Mouse (Mus musculus) spleen, postnatal 4 days (tissue): Measurements from ENCODE around the gene Kcnb1.
"Not testable (repeated sequence)": the region's sequence is repeated elsewhere in the genome, so short reads cannot be mapped to it uniquely, and the experiment has no call there.

Experiments
- DNase-seq, 2 experiments: peaks; one replicate each; pipeline ENCODE4 v3.0.0; 2022; ENCODE audit warnings: low spot score in 2 of 2

Gene Kcnb1

DNA sequence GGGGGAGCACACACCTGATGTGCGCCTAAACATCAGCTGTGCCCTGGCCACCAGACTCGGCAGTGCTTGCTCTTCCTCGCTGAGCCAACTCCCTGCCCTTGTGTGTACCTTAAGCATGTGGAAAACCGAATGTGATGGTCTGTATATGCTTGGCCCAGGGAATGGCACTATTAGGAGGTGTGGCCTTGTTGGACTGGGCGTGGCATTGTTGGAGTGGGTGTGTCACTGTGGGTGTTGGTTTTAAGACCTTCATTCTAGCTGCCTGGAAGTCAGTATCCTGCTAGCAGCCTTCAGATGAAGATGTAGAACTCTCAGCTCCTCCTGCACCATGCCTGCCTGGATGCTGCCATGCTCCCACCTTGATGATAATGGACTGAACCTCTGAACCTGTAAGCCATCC lies 14.7 kb upstream of the Kcnb1 start:
- DNase-seq, result not testable (repeated sequence)

- DNase-seq, result no peak
These were observed 13.7 kb upstream of the Kcnb1 start for GRCm38 (mm10) chr2:167203505-167204166.

- no peak for DNase-seq
These were observed 11.7 kb upstream of the Kcnb1 start for GRCm38 (mm10) chr2:167201463-167202291.

DNA sequence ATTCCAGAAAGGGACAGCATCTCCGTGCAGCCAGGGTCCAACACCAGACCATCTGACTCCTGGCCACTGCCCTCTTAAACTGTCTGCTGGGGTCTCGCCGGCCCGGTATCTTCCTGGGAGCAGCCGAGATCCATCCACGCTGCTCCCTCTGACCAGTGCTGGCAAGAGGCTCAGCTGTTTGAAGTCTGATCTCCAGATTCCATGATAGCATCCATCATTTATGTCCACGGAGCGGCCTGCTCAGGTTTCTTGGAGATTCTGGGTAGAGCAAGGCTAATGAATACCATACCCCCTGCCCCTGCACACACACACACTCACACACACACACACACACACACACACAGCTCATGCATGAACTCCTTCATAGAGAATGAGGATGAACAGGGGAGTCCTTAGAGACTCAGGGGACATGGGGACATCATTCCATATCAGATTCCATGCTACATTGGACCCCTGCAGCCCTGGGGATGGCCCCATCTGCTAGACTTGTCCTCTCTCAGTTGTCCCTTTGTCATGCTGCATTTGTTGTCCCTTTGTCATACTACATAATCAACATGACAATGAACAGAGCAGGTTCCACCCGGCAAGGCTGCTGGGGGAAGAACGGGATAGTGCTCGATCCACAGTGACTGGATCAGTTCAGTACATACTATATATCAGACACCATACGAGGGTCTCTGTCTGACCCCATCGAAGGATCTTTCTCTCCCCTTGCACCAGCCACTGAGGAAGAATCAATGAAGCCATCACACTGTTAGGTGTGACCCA lies 8.9 kb upstream of the Kcnb1 start:
- no peak for DNase-seq

- no peak for DNase-seq
These were observed 3.4 kb upstream of the Kcnb1 start for GRCm38 (mm10) chr2:167193361-167193760.

DNA sequence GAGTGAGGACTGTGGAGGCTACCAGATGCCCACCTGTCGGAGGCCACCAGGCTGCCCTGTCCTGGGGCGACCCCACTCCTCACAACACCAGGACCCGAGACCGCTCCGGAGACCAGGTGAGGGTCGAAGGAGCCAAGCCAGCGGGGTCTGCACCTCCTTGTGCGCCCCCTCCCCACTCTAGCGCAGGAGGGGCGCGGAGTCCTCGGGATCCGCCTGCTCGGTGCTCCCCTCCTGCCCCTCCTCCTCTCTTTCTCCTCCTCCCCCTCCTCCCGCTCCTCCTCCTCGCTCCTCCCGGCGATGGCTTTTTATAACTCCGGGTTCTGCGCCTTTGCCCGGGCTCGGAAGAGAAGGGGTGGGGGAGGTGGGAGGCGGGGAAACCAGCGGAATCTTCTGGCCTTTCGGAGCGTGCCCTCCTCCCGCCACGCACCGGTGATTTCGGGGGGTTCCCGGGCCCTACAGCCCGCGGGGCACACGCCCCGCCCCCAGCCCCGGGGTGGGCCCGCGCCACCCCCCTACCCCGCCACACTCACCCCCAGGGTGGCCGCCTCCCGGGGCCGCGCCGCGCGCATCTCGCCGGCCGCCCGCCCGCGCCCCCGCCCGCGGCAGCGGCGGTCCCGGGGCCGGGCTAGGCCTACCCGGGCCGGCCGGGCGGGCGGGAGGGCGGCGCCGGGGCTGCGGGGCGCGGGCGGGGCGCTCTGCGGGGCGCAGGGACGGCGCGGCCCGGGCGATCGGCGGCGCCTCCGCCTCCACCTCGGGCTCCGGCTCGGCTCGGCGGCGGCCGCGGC lies 472 bp downstream of the Kcnb1 start:
- no peak for DNase-seq

- DNase-seq, result peak; percentile 62 to 88
These were observed 1.4 kb downstream of the Kcnb1 start for GRCm38 (mm10) chr2:167188315-167189207.

- no peak for DNase-seq
These were observed 2.8 kb downstream of the Kcnb1 start for GRCm38 (mm10) chr2:167187119-167187518.

DNA sequence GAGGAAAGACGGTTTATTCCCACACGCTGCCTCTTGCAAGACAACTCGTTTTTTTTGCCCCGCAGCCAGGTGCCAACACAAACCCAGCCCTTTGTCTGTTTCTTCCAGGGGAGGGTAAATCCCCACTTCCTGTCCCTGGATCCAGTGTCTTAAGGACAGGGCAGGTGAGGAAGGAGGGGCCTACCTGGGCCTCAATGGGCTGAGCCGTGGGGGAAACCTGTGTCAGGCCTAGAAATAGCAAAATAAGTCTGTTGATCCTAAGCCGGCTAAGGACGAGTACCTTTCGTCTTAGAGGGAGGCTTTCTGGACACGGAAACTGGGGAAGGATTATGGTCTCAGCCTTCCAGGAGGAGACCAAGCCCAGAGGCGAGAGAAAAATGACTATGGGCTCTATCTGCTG lies 3.4 kb downstream of the Kcnb1 start:
- no peak for DNase-seq

DNA sequence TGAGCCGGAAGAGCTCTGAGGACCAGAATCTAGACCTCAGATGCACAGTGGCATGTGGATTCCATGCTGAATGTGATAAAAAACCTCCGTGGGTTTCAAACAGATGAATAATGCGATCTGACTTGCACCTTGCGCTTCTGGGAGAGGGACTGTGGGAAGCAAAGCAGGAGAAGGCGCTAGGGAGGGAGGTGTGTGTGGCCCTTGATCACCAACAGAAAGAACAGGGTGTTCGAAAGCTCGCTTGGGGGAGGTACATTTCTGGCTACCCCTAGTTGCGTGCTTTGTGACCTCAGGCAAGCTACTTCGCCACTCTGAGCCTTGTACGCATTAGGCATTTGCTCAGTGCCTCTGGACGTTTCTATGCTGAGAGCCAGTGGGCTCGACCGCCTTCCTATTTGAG lies 4.0 kb downstream of the Kcnb1 start:
- DNase-seq, result no peak

GRCm38 (mm10) chr2:167185432-167185831 lies 4.5 kb downstream of the Kcnb1 start:
- DNase-seq, result no peak

- no peak for DNase-seq
These were observed 8.1 kb downstream of the Kcnb1 start for GRCm38 (mm10) chr2:167181662-167182389.

- DNase-seq, result no peak
These were observed 8.9 kb downstream of the Kcnb1 start for GRCm38 (mm10) chr2:167181096-167181495.

- DNase-seq, result no peak
These were observed 10.7 kb downstream of the Kcnb1 start for GRCm38 (mm10) chr2:167179301-167179700.

- no peak for DNase-seq
These were observed 12.7 kb downstream of the Kcnb1 start for GRCm38 (mm10) chr2:167177231-167177641.

- DNase-seq, result no peak
These were observed 14.7 kb downstream of the Kcnb1 start for GRCm38 (mm10) chr2:167175284-167175683.

- no peak for DNase-seq
These were observed 16.7 kb downstream of the Kcnb1 start for GRCm38 (mm10) chr2:167173051-167173875.

DNA sequence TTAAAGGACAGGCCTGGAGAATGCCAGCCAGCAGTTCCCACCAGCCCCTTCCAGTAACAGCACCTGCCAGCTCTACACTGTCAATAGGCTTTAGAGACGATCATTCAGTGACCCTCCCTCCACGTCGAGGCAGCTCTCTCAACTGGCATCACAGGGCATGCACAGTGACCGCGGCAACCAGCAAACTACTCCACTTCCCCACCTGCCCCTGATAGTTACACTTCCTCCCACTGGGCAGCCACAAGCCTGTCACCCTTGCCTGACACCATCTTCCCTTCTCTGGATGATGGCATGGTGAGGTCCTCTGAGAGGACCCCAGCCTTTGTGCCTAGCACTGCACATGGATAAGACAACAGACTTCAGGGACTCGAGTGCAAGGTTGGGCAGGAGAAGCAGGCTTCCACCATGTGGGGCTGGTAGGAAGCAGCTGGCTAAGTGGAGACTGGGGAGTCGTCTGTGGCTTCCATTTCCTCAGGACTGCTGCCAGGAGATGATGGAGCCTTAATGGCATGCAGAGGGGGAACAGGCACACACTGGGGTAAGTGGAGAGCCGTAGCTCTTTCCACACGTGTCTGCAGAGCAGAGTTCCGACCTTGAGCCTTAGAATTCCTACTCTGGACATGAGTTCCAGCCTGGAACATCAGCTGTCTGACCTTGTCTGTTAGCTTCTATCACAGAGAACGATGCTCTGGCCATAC lies 22.3 kb downstream of the Kcnb1 start:
- no peak for DNase-seq
